Comparison of ENCODE assay signal across 18 mouse cellular contexts in the genomic region with DNA sequence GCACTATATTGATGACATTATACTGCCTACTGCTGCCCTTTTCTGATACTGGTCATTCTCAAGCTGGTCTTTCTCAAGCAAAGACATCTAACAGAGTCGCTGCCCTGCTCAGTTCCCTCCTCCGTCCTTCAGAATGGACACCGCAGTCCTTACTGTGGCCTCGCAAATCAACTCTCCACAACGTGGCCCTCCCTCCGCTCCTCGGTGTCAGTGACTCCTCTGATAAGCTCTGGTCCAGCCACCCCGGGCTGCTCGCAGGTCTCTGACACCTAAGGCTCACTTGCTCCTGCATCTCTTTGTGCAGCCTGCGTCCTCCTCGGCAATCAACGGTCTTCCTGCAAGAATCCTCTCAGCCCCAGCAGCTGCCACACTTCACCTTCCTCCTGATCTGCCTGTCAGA.
"Had no signal": no experiment of that assay in that cellular context is flagged by ENCODE, and none has a peak within 500 bp of the region (broad histone marks: within the 10 kb centered on the region; RNA-seq: fewer than 3 reads in every experiment).

No protein-coding gene starts in this region.

- ATAC-seq: midbrain, embryonic 16.5 days had no signal

- H3K9me3 ChIP-seq: midbrain, embryonic 10.5 days; midbrain, embryonic 12.5 days; neural tube, embryonic 13.5 days; neural tube, embryonic 15.5 days had no signal

- DNase-seq: lung, postnatal 10 days; lung, postnatal 4 days; midbrain, embryonic 14.5 days; retina, postnatal 1 day; right cerebral cortex, adult 18-20 months; right cerebral cortex, postnatal 25 days; right cerebral cortex, postnatal 4 days; spleen, adult 18-20 months; thymus, adult 18-20 months; thymus, postnatal 14 days; thymus, postnatal 36 days had no signal

- H3K9ac ChIP-seq: lung, embryonic 14.5 days; midbrain, embryonic 12.5 days; neural tube, embryonic 13.5 days; neural tube, embryonic 15.5 days had no signal

- H3K36me3 ChIP-seq: midbrain, embryonic 12.5 days; neural tube, embryonic 13.5 days; neural tube, embryonic 15.5 days had no signal

- H3K27ac ChIP-seq: midbrain, embryonic 10.5 days; midbrain, embryonic 12.5 days; neural tube, embryonic 13.5 days; neural tube, embryonic 15.5 days had no signal

- H3K4me2 ChIP-seq: lung, embryonic 14.5 days; midbrain, embryonic 12.5 days; neural tube, embryonic 13.5 days; neural tube, embryonic 15.5 days had no signal

- H3K4me3 ChIP-seq: midbrain, embryonic 10.5 days; midbrain, embryonic 12.5 days; myocyte; neural tube, embryonic 13.5 days; neural tube, embryonic 15.5 days had no signal
